Mouse (Mus musculus): Measurements from ENCODE around the gene Tmem178b.

- TF ChIP-seq POLR2A (IDR thresholded peaks at IDR 0.05; ENCODE audit: low read depth, low read length) (no peak), CTCF (IDR thresholded peaks at IDR 0.05; ENCODE audit: borderline replicate concordance, insufficient read depth, low read length) (no peak)
These were observed 205.3 kb downstream of the Tmem178b start for GRCm38 (mm10) chr6:40078353-40078752.

Data from embryonic fibroblast, embryonic 13.5 days (primary cell).